Mouse (Mus musculus): Measurements from ENCODE around the gene Lce1i. TPM values are rescaled to one million over a fixed set of nuclear protein-coding genes. Genes with fewer than 3 reads are reported as not detected.

Lce1i gene
- not detected in 2 replicates for polyA plus RNA-seq (2012; rRNA removed)

DNA sequence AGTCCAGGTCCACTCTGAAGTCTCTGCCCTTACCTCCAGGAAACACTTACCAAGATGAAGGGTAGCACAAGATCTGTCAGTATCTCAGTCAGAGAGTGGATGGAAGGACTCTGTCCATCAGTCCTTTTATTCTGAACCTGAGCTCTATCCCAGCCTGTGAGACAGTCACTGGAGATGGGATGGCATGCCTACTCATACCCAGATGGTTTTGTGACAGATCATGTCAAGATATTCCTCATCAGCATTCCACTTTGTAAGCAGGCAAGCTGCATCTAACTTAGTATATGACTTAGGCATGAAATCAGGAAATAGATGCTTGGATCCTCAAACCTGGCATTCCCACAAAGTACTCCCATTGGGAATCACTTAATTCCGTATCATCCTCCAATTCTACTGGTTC, at the start of gene Lce1i:
TSS of gene Lce1i (minus strand) at position 101 of the 400 bp plus-strand sequence.

DNA sequence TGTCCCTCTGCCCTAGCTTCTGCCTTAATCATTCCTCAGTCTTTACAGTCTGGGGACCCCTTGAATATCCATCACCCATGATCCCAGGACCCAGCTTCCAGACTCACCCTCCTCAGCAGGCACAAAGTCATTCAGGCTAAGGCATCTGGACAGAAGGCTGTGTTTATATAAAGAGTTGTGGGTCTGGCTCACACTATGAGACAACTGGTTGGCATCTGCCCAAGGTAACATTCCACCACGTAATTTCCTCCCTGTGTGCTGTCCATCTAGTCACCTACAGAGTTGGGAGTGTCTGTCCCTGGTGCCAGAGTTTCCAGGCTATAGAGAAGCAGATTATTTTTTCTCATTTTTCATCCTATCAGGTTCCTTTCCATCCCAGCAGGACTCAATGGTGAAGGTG, 48.4 kb upstream of the Lce1i start, which contains the start of gene Kprp:
TSS of gene Kprp (minus strand) at position 140 of the 400 bp plus-strand sequence.

GRCm38 (mm10) chr3:92807791-92808190, 29.1 kb upstream of the Lce1i start, which contains the start of gene Lce1k:
Gene Lce1k (minus strand): TSS chr3:92807891.

GRCm38 (mm10) chr3:92790414-92790813, 11.7 kb upstream of the Lce1i start, which contains the start of gene Lce1j:
Gene Lce1j (minus strand): TSS chr3:92790514.

GRCm38 (mm10) chr3:92764965-92765364, 13.7 kb downstream of the Lce1i start, which contains the start of gene Lce1h:
Gene Lce1h (minus strand): TSS chr3:92765065.

GRCm38 (mm10) chr3:92752238-92752637, 26.5 kb downstream of the Lce1i start, which contains the start of gene Lce1g:
Gene Lce1g (minus strand): TSS chr3:92752338.

GRCm38 (mm10) chr3:92738996-92739395, 39.7 kb downstream of the Lce1i start, which contains the start of gene Gm38119:
Gene Gm38119 (minus strand): TSS chr3:92739096.

Other genes starting within 250 kb of the Lce1i start
- not detected in 2 replicates for gene 2310046K23Rik, start 244.4 kb downstream of the Lce1i start, polyA plus RNA-seq (2012; rRNA removed)
- gene Ivl, start 205.2 kb downstream of the Lce1i start, polyA plus RNA-seq (2012; rRNA removed) = not detected in 2 replicates
- not detected in 2 replicates for gene Smcp, start 189.9 kb downstream of the Lce1i start, polyA plus RNA-seq (2012; rRNA removed)
- not detected in 2 replicates for gene 2210017I01Rik, start 171.4 kb downstream of the Lce1i start, polyA plus RNA-seq (2012; rRNA removed)
- gene Lce6a, start 157.2 kb downstream of the Lce1i start, polyA plus RNA-seq (2012; rRNA removed) = not detected in 2 replicates
- not detected in 2 replicates for gene Lce1a1, start 130.6 kb downstream of the Lce1i start, polyA plus RNA-seq (2012; rRNA removed)
- not detected in 2 replicates for gene Lce1b, start 122.0 kb downstream of the Lce1i start, polyA plus RNA-seq (2012; rRNA removed)
- not detected in 2 replicates for gene Lce1a2, start 108.6 kb downstream of the Lce1i start, polyA plus RNA-seq (2012; rRNA removed)
- gene Lce1c, start 99.7 kb downstream of the Lce1i start, polyA plus RNA-seq (2012; rRNA removed) = not detected in 2 replicates
- gene Lce1d, start 91.7 kb downstream of the Lce1i start, polyA plus RNA-seq (2012; rRNA removed) = not detected in 2 replicates
- gene Lce1e, start 69.8 kb downstream of the Lce1i start, polyA plus RNA-seq (2012; rRNA removed) = not detected in 2 replicates
- gene Lce1f, start 58.5 kb downstream of the Lce1i start, polyA plus RNA-seq (2012; rRNA removed) = not detected in 2 replicates
- gene Gm38119, start 39.8 kb downstream of the Lce1i start, polyA plus RNA-seq (2012; rRNA removed) = not detected in 2 replicates
- gene Lce1g, start 26.6 kb downstream of the Lce1i start, polyA plus RNA-seq (2012; rRNA removed) = not detected in 2 replicates
- not detected in 2 replicates for gene Lce1h, start 13.8 kb downstream of the Lce1i start, polyA plus RNA-seq (2012; rRNA removed)
- gene Lce1j, start 11.6 kb upstream of the Lce1i start, polyA plus RNA-seq (2012; rRNA removed) = not detected in 2 replicates
- gene Lce1k, start 29.0 kb upstream of the Lce1i start, polyA plus RNA-seq (2012; rRNA removed) = not detected in 2 replicates
- gene Kprp, start 48.3 kb upstream of the Lce1i start, polyA plus RNA-seq (2012; rRNA removed) = not detected in 2 replicates
- not detected in 2 replicates for gene Lce1l, start 72.4 kb upstream of the Lce1i start, polyA plus RNA-seq (2012; rRNA removed)
- gene 2310050C09Rik, start 91.3 kb upstream of the Lce1i start, polyA plus RNA-seq (2012; rRNA removed) = not detected in 2 replicates
- gene Lce3a, start 147.3 kb upstream of the Lce1i start, polyA plus RNA-seq (2012; rRNA removed) = not detected in 2 replicates
- not detected in 2 replicates for gene Lce3b, start 154.1 kb upstream of the Lce1i start, polyA plus RNA-seq (2012; rRNA removed)
- not detected in 2 replicates for gene Lce3c, start 165.6 kb upstream of the Lce1i start, polyA plus RNA-seq (2012; rRNA removed)
- not detected in 2 replicates for gene Lce3d, start 178.5 kb upstream of the Lce1i start, polyA plus RNA-seq (2012; rRNA removed)
- not detected in 2 replicates for gene Lce3e, start 188.2 kb upstream of the Lce1i start, polyA plus RNA-seq (2012; rRNA removed)
- gene Lce3f, start 213.3 kb upstream of the Lce1i start, polyA plus RNA-seq (2012; rRNA removed) = not detected in 2 replicates
- gene Crct1, start 236.8 kb upstream of the Lce1i start, polyA plus RNA-seq (2012; rRNA removed) = 1.2 and 2.7 TPM in 2 replicates
- gene Lce1m, start 240.2 kb upstream of the Lce1i start, polyA plus RNA-seq (2012; rRNA removed) = not detected in 2 replicates